Mouse (Mus musculus) E14TG2a.4 (cell line): ENCODE data around the gene Ky.

Experiments
- CTCF ChIP-seq: conservative IDR thresholded peaks from 2 replicates; pipeline ENCODE4 v1.5.1; 2014; ENCODE audit warnings: low read length
- NANOG ChIP-seq: IDR thresholded peaks from 2 replicates; pipeline ENCODE4 v1.6.1; 2014; ENCODE audit warnings: borderline replicate concordance, low read length, mixed read lengths

GRCm38 (mm10) chr9:102493916-102494315 is 11.6 kb upstream of the Ky start:
- TF ChIP-seq CTCF (no peak), NANOG (no peak)
